Mouse (Mus musculus) heart, embryonic 16.5 days (tissue): ENCODE data around the gene Qdpr. TPM values are rescaled to one million over a fixed set of nuclear protein-coding genes. Genes with fewer than 3 reads are reported as not detected.

ENCODE experiments used
- ATAC-seq: fragments of 200-750 bp; cut with Nextera tagmentation; replicated peaks from 2 replicates; pipeline ENCODE4 v1.8.0; 2017; ENCODE audit warnings: moderate number of reproducible peaks; ENCODE audit not compliant: insufficient read depth, low FRiP score; ENCODE audit errors: extremely low read depth
- H3K27ac ChIP-seq: fragments of 300-500 bp; sonication (generic); 2 replicates; pipeline ENCODE4 v1.5.1; 2014; ENCODE audit warnings: mild to moderate bottlenecking, low read length, control low read depth, moderate library complexity
- H3K27me3 ChIP-seq: fragments of 300-500 bp; sonication (generic); 2 replicates; pipeline ENCODE4 v1.6.1; 2014; ENCODE audit warnings: low read length, mixed read lengths; ENCODE audit not compliant: control insufficient read depth, insufficient read depth
- H3K36me3 ChIP-seq: fragments of 300-500 bp; sonication (generic); 2 replicates; pipeline ENCODE4 v1.6.1; 2014; ENCODE audit not compliant: control insufficient read depth, insufficient read depth
- H3K4me1 ChIP-seq: fragments of 300-500 bp; sonication (generic); 2 replicates; pipeline ENCODE4 v1.6.1; 2014; ENCODE audit warnings: low read length, mixed read lengths; ENCODE audit not compliant: control insufficient read depth, insufficient read depth
- H3K4me2 ChIP-seq: fragments of 300-500 bp; sonication (generic); 2 replicates; pipeline ENCODE4 v1.6.1; 2014; ENCODE audit warnings: low read depth, mild to moderate bottlenecking, control low read depth, low read length
- H3K4me3 ChIP-seq: fragments of 300-500 bp; sonication (generic); 2 replicates; pipeline ENCODE4 v1.5.1; 2014; ENCODE audit warnings: mild to moderate bottlenecking, control low read depth, low read length
- H3K9ac ChIP-seq: fragments of 300-500 bp; sonication (generic); 2 replicates; pipeline ENCODE4 v1.6.1; 2014; ENCODE audit warnings: low read length, control low read depth
- H3K9me3 ChIP-seq: fragments of 300-500 bp; sonication (generic); replicated peaks from 2 replicates; pipeline ENCODE4 v1.6.1; 2016; ENCODE audit warnings: low read length; ENCODE audit not compliant: control insufficient read depth
- WGBS: fragments of 180-500 bp; shearing (Covaris S2); extraction: QIAGEN DNeasy Blood & Tissue Kit; methylation state at CpG from one replicate; pipeline ENCODE4 v1.1.7; 2014; 5-methylcytosine and 5-hydroxymethylcytosine counted together
- polyA plus RNA-seq: library from polyadenylated mRNA; unstranded; fragments of >200 nt; fragmentation: Nextera tagmentation; extraction: Ambion mirVana; gene quantifications from 2 replicates; pipeline ENCODE4 v1.2.1, GENCODE M21; 2015

The Qdpr gene
- polyA plus RNA-seq, 1 experiment from 2014 or later, result 112 TPM

- no peaks in the 10 kb centered on the region for H3K9me3 ChIP-seq
- H3K4me3 ChIP-seq, result no peak overlapping the region
- no peak overlapping the region for H3K4me2 ChIP-seq
- H3K27ac ChIP-seq, result no peak overlapping the region
- ATAC-seq, result no peak
- H3K9ac ChIP-seq, result no peak overlapping the region
- H3K27me3 ChIP-seq, result peaks cover 3% of the 10 kb centered on the region; the same call in 1 of the 2 replicates
- H3K36me3 ChIP-seq, result no peaks in the 10 kb centered on the region
- no peaks in the 10 kb centered on the region for H3K4me1 ChIP-seq
- 20% methylated on average over 6 of the region's 6 CpGs for WGBS
These were observed 24.2 kb upstream of the Qdpr start for GRCm38 (mm10) chr5:45474215-45474614.

GRCm38 (mm10) chr5:45473521-45473920, 23.5 kb upstream of the Qdpr start:
- Histone ChIP-seq H3K27ac (no peak overlapping the region), H3K36me3 (no peaks in the 10 kb centered on the region), H3K27me3 (peaks cover 3% of the 10 kb centered on the region; the same call in 1 of the 2 replicates), H3K4me1 (no peaks in the 10 kb centered on the region), H3K4me3 (no peak overlapping the region), H3K4me2 (no peak overlapping the region), H3K9ac (no peak overlapping the region), H3K9me3 (no peaks in the 10 kb centered on the region)
- WGBS, result 88% methylated on average over 1 of the region's 1 CpGs
- ATAC-seq, result no peak

GRCm38 (mm10) chr5:45472880-45473450, 22.9 kb upstream of the Qdpr start:
- 22% methylated on average over 7 of the region's 7 CpGs for WGBS
- Histone ChIP-seq H3K9me3 (no peaks in the 10 kb centered on the region), H3K27ac (no peak overlapping the region), H3K4me1 (no peaks in the 10 kb centered on the region), H3K9ac (no peak overlapping the region), H3K4me2 (no peak overlapping the region), H3K36me3 (no peaks in the 10 kb centered on the region), H3K27me3 (peaks cover 3% of the 10 kb centered on the region; the same call in 1 of the 2 replicates), H3K4me3 (no peak overlapping the region)
- no peak for ATAC-seq

GRCm38 (mm10) chr5:45454456-45454855, 4.4 kb upstream of the Qdpr start:
- 37% methylated on average over 9 of the region's 9 CpGs for WGBS
- H3K4me2 ChIP-seq, result no peak overlapping the region
- H3K27me3 ChIP-seq, result no peaks in the 10 kb centered on the region; the same call in 1 of the 2 replicates
- no peaks in the 10 kb centered on the region for H3K36me3 ChIP-seq
- H3K9ac ChIP-seq, result no peak overlapping the region
- no peak overlapping the region for H3K4me3 ChIP-seq
- H3K9me3 ChIP-seq, result no peaks in the 10 kb centered on the region
- H3K27ac ChIP-seq, result no peak overlapping the region
- no peak for ATAC-seq
- H3K4me1 ChIP-seq, result no peaks in the 10 kb centered on the region

- WGBS, result 66% methylated on average over 6 of the region's 6 CpGs
- Histone ChIP-seq H3K36me3 (no peaks in the 10 kb centered on the region), H3K9me3 (no peaks in the 10 kb centered on the region), H3K4me1 (peaks cover 9% of the 10 kb centered on the region), H3K4me3 (no peak within 1 kb of the TSS), H3K27ac (no peak within 1 kb of the TSS), H3K27me3 (no peaks in the 10 kb centered on the region; the same call in 1 of the 2 replicates), H3K9ac (no peak within 1 kb of the TSS), H3K4me2 (no peak within 1 kb of the TSS)
- no peak for ATAC-seq
These were observed 3.4 kb upstream of the Qdpr start, which contains the start of gene Clrn2 for GRCm38 (mm10) chr5:45453451-45453850. Clrn2 (plus strand) TSS chr5:45453751.

- Histone ChIP-seq H3K4me3 (peak overlapping the region; percentile 83), H3K36me3 (peaks cover 4% of the 10 kb centered on the region; the same call in 1 of the 2 replicates), H3K4me2 (peak overlapping the region; percentile 98), H3K9me3 (no peaks in the 10 kb centered on the region), H3K9ac (peak overlapping the region; percentile 86), H3K27me3 (no peaks in the 10 kb centered on the region; the same call in 1 of the 2 replicates), H3K4me1 (peaks cover 10% of the 10 kb centered on the region), H3K27ac (no peak overlapping the region)
- WGBS, result 3% methylated on average over 8 of the region's 8 CpGs
- ATAC-seq, result no peak
These were observed 830 bp downstream of the Qdpr start for GRCm38 (mm10) chr5:45449206-45449605.

- H3K9ac ChIP-seq, result peak overlapping the region; percentile 86
- H3K4me2 ChIP-seq, result peak overlapping the region; percentile 98
- no peak for ATAC-seq
- H3K4me3 ChIP-seq, result no peak overlapping the region; the same call in 1 of the 2 replicates
- H3K27ac ChIP-seq, result no peak overlapping the region
- no peaks in the 10 kb centered on the region; the same call in 1 of the 2 replicates for H3K27me3 ChIP-seq
- peaks cover 10% of the 10 kb centered on the region for H3K4me1 ChIP-seq
- no peaks in the 10 kb centered on the region for H3K9me3 ChIP-seq
- 52% methylated on average over 5 of the region's 5 CpGs for WGBS
- H3K36me3 ChIP-seq, result peaks cover 6% of the 10 kb centered on the region; the same call in 1 of the 2 replicates
These were observed 1.4 kb downstream of the Qdpr start for GRCm38 (mm10) chr5:45448676-45449075.

- Histone ChIP-seq H3K27me3 (no peaks in the 10 kb centered on the region), H3K4me3 (no peak overlapping the region), H3K4me2 (no peak overlapping the region), H3K4me1 (peaks cover 12% of the 10 kb centered on the region), H3K27ac (no peak overlapping the region), H3K9ac (no peak overlapping the region), H3K9me3 (no peaks in the 10 kb centered on the region), H3K36me3 (peaks cover 15% of the 10 kb centered on the region)
- WGBS, result 88% methylated on average over 8 of the region's 8 CpGs
- ATAC-seq, result no peak
These were observed 5.8 kb downstream of the Qdpr start for GRCm38 (mm10) chr5:45444130-45444832.

- Histone ChIP-seq H3K36me3 (peaks cover 24% of the 10 kb centered on the region), H3K4me1 (0 out of 2 replicates have a peak, but pooled peaks cover 2% of the 10 kb centered on the region), H3K27me3 (no peaks in the 10 kb centered on the region), H3K9ac (no peak overlapping the region), H3K4me2 (no peak overlapping the region), H3K27ac (no peak overlapping the region), H3K9me3 (no peaks in the 10 kb centered on the region), H3K4me3 (no peak overlapping the region)
- 73% methylated on average over 3 of the region's 3 CpGs for WGBS
- ATAC-seq, result no peak
These were observed 8.3 kb downstream of the Qdpr start for GRCm38 (mm10) chr5:45441745-45442144.
